Mouse (Mus musculus) heart, embryonic 13.5 days (tissue): ENCODE data around the gene Rhox3a. TPM values are rescaled to one million over a fixed set of nuclear protein-coding genes. Genes with fewer than 3 reads are reported as not detected.
"Not testable (repeated sequence)": the region's sequence is repeated elsewhere in the genome, so short reads cannot be mapped to it uniquely, and the experiment has no call there.

Experiments used
- ATAC-seq: fragments of 200-750 bp; cut with Nextera tagmentation; 2 replicates; pipeline ENCODE4 v1.8.0; 2017; ENCODE audit warnings: moderate TSS enrichment; ENCODE audit not compliant: insufficient number of reproducible peaks, low FRiP score, low TSS enrichment; ENCODE audit errors: extremely low read depth
- H3K27ac ChIP-seq: fragments of 300-500 bp; sonication (generic); replicated peaks from 2 replicates; pipeline ENCODE4 v1.5.1; 2015; ENCODE audit warnings: moderate library complexity, mild to moderate bottlenecking, inconsistent platforms
- H3K27me3 ChIP-seq: fragments of 300-500 bp; sonication (generic); replicated peaks from 2 replicates; pipeline ENCODE4 v1.6.1; 2015; ENCODE audit warnings: mild to moderate bottlenecking, inconsistent platforms
- H3K36me3 ChIP-seq: fragments of 300-500 bp; sonication (generic); 2 replicates; pipeline ENCODE4 v1.6.1; 2015; ENCODE audit warnings: mild to moderate bottlenecking, inconsistent platforms
- H3K4me1 ChIP-seq: fragments of 300-500 bp; sonication (generic); 2 replicates; pipeline ENCODE4 v1.6.1; 2015; ENCODE audit warnings: inconsistent platforms
- H3K4me2 ChIP-seq: fragments of 300-500 bp; sonication (generic); 2 replicates; pipeline ENCODE4 v1.6.1; 2015; ENCODE audit warnings: inconsistent platforms, mild to moderate bottlenecking, moderate library complexity
- H3K4me3 ChIP-seq: fragments of 300-500 bp; sonication (generic); 2 replicates; pipeline ENCODE4 v1.5.1; 2015; ENCODE audit warnings: moderate library complexity, mild to moderate bottlenecking, inconsistent platforms
- H3K9ac ChIP-seq: fragments of 300-500 bp; sonication (generic); 2 replicates; pipeline ENCODE4 v1.6.1; 2015; ENCODE audit warnings: inconsistent platforms, mild to moderate bottlenecking, moderate library complexity
- H3K9me3 ChIP-seq: fragments of 300-500 bp; sonication (generic); 2 replicates; pipeline ENCODE4 v1.6.1; 2016; ENCODE audit warnings: inconsistent platforms
- WGBS: fragments of 180-500 bp; shearing (Covaris S2); methylation state at CpG from one replicate; pipeline ENCODE4 v1.1.7; 2015; ENCODE audit warnings: mixed read lengths; 5-methylcytosine and 5-hydroxymethylcytosine counted together
- polyA plus RNA-seq: library from polyadenylated mRNA; unstranded; fragments of >200 nt; fragmentation: Nextera tagmentation; extraction: Ambion mirVana; gene quantifications from 2 replicates; pipeline ENCODE4 v1.2.1, GENCODE M21; 2015

The Rhox3a gene
- polyA plus RNA-seq, result not detected in 2 replicates

DNA sequence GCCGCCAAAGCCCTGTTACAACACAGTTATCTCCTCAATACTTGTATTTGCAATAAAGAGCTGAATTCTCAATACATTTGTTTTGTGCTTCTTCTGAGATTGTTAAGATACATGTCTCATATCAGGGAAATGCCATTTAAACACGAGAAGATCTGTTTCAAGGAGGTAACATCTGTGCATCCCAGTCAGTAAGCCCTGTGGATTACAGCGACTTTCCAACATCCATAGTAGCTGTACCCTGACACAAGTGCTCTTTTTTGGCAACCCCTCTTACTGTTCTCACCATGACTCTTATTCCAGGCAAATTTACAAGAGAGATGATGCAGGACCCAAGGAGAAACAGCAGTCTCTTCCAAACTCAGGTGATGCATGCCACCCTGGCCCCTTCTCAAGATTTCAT lies at the start of gene Rhox3a:
Gene Rhox3a, plus strand, starts transcription at position 301 of the 400 bp plus-strand sequence.
- not testable (repeated sequence) for H3K9ac ChIP-seq, H3K27ac ChIP-seq, H3K4me1 ChIP-seq, H3K27me3 ChIP-seq, H3K9me3 ChIP-seq, H3K4me2 ChIP-seq, H3K4me3 ChIP-seq, ATAC-seq, H3K36me3 ChIP-seq
- 70% methylated on average over 1 of the region's 3 CpGs for WGBS

GRCm38 (mm10) chrX:37210941-37211340 lies 38.8 kb upstream of the Rhox3a start, which contains the start of gene Gm9:
TSS of gene Gm9 (minus strand) at chrX:37211041.
- H3K36me3 ChIP-seq, result no peaks in the 10 kb centered on the region
- no peak within 1 kb of the TSS for H3K27ac ChIP-seq
- no peak within 1 kb of the TSS for H3K4me2 ChIP-seq
- no peaks in the 10 kb centered on the region for H3K27me3 ChIP-seq
- ATAC-seq, result no peak
- H3K9ac ChIP-seq, result no peak within 1 kb of the TSS
- WGBS, result 85% methylated on average over 10 of the region's 10 CpGs
- H3K4me3 ChIP-seq, result no peak within 1 kb of the TSS
- no peaks in the 10 kb centered on the region for H3K4me1 ChIP-seq
- H3K9me3 ChIP-seq, result no peaks in the 10 kb centered on the region

GRCm38 (mm10) chrX:37222158-37222557 lies 27.6 kb upstream of the Rhox3a start, which contains the start of gene Rhox1:
TSS of gene Rhox1 (minus strand) at chrX:37222258.
- H3K36me3 ChIP-seq, H3K9me3 ChIP-seq, H3K4me2 ChIP-seq, H3K4me3 ChIP-seq, H3K4me1 ChIP-seq, H3K9ac ChIP-seq, ATAC-seq, H3K27me3 ChIP-seq, H3K27ac ChIP-seq: not testable (repeated sequence)
- WGBS, result 53% methylated on average over 1 of the region's 1 CpGs

GRCm38 (mm10) chrX:37244676-37245075 lies 5.0 kb upstream of the Rhox3a start, which contains the start of gene Rhox2a:
TSS of gene Rhox2a (plus strand) at chrX:37244976.
- H3K27ac ChIP-seq, H3K4me1 ChIP-seq, H3K36me3 ChIP-seq, H3K9me3 ChIP-seq, H3K4me3 ChIP-seq, H3K27me3 ChIP-seq, ATAC-seq, H3K4me2 ChIP-seq, H3K9ac ChIP-seq: not testable (repeated sequence)
- WGBS, result 64% methylated on average over 2 of the region's 9 CpGs

GRCm38 (mm10) chrX:37265038-37265437 lies 15.3 kb downstream of the Rhox3a start, which contains the start of gene Rhox4a:
TSS of gene Rhox4a (plus strand) at chrX:37265338.
- ATAC-seq, result not testable (repeated sequence)

More at GRCm38 (mm10) chrX:37265038-37265437, 15.3 kb downstream of the Rhox3a start, which contains the start of gene Rhox4a:
- H3K36me3 ChIP-seq, H3K9me3 ChIP-seq, H3K27me3 ChIP-seq, H3K4me3 ChIP-seq, H3K4me1 ChIP-seq, H3K4me2 ChIP-seq, H3K9ac ChIP-seq, H3K27ac ChIP-seq: not testable (repeated sequence)
- 97% methylated on average over 11 of the region's 19 CpGs for WGBS

Other genes starting within 250 kb of the Rhox3a start
- 0.33 and 0.41 TPM in 2 replicates for gene Sowahd, start 201.1 kb upstream of the Rhox3a start, polyA plus RNA-seq
- gene Rpl39, start 164.5 kb upstream of the Rhox3a start, polyA plus RNA-seq, result 377 and 401 TPM in 2 replicates
- 13.6 and 14.1 TPM in 2 replicates for gene Upf3b, start 139.6 kb upstream of the Rhox3a start, polyA plus RNA-seq
- 10.1 and 11.2 TPM in 2 replicates for gene Nkap, start 123.1 kb upstream of the Rhox3a start, polyA plus RNA-seq
- gene Akap14, start 81.1 kb upstream of the Rhox3a start, polyA plus RNA-seq, result not detected in 2 replicates
- gene Ndufa1, start 58.8 kb upstream of the Rhox3a start, polyA plus RNA-seq, result 659 and 790 TPM in 2 replicates
- 7.0 and 8.0 TPM in 2 replicates for gene Rnf113a1, start 58.7 kb upstream of the Rhox3a start, polyA plus RNA-seq
- not detected in 2 replicates for gene Gm9, start 38.9 kb upstream of the Rhox3a start, polyA plus RNA-seq
- not detected in 2 replicates for gene Rhox1, start 27.7 kb upstream of the Rhox3a start, polyA plus RNA-seq
- not detected in 2 replicates for gene Rhox2a, start 4.9 kb upstream of the Rhox3a start, polyA plus RNA-seq
- gene Rhox4a, start 15.4 kb downstream of the Rhox3a start, polyA plus RNA-seq, result not detected in 2 replicates
- gene Rhox3a2, start 130.1 kb downstream of the Rhox3a start, polyA plus RNA-seq, result not detected in 2 replicates
- 0.17 TPM in 1 of 2 replicates, not detected in the other for gene Rhox4a2, start 140.9 kb downstream of the Rhox3a start, polyA plus RNA-seq
- gene Rhox2b, start 162.1 kb downstream of the Rhox3a start, polyA plus RNA-seq, result not detected in 2 replicates
- not detected in 2 replicates for gene Rhox4b, start 182.6 kb downstream of the Rhox3a start, polyA plus RNA-seq
- not detected in 2 replicates for gene Rhox2c, start 203.8 kb downstream of the Rhox3a start, polyA plus RNA-seq
- not detected in 2 replicates for gene Rhox3c, start 208.7 kb downstream of the Rhox3a start, polyA plus RNA-seq
- gene Rhox4c, start 230.4 kb downstream of the Rhox3a start, polyA plus RNA-seq, result not detected in 2 replicates
- gene Rhox2d, start 243.5 kb downstream of the Rhox3a start, polyA plus RNA-seq, result not detected in 2 replicates